Mouse (Mus musculus) naive thymus-derived CD4-positive, alpha-beta T cell, adult 5 months (primary cell): ENCODE results near the gene Gm28360. TPM values are rescaled to one million over a fixed set of nuclear protein-coding genes. Genes with fewer than 3 reads are reported as not detected.

Experiments used
- polyA plus RNA-seq: library from polyadenylated mRNA; unstranded; fragments of 100-300 nt; shearing (Covaris generic); gene quantifications from one replicate; pipeline ENCODE4 v1.2.1, GENCODE M21; 2017

The Gm28360 gene
- not detected for polyA plus RNA-seq

GRCm38 (mm10) chr1:117829781-117830180 lies at the start of gene Gm28360:
TSS of gene Gm28360 (plus strand) at chr1:117830081.

GRCm38 (mm10) chr1:117780833-117781232 lies 49.0 kb upstream of the Gm28360 start, which contains the start of gene B020011L13Rik:
TSS of gene B020011L13Rik (plus strand) at chr1:117781133.

Other genes starting within 250 kb of the Gm28360 start
- not detected for gene Gm28363, start 132.9 kb upstream of the Gm28360 start, polyA plus RNA-seq
- gene B020011L13Rik, start 48.9 kb upstream of the Gm28360 start, polyA plus RNA-seq, result not detected
- not detected for gene Gm28168, start 97.9 kb downstream of the Gm28360 start, polyA plus RNA-seq
- gene Gm7145, start 135.9 kb downstream of the Gm28360 start, polyA plus RNA-seq, result not detected